Mouse (Mus musculus) E14TG2a.4 (cell line): ENCODE measurements around the gene Rhot1.

Experiments
- CTCF ChIP-seq: conservative IDR thresholded peaks from 2 replicates; pipeline ENCODE4 v1.5.1; 2014; ENCODE audit warnings: low read length
- NANOG ChIP-seq: IDR thresholded peaks from 2 replicates; pipeline ENCODE4 v1.6.1; 2014; ENCODE audit warnings: borderline replicate concordance, low read length, mixed read lengths
- POU5F1 ChIP-seq: IDR thresholded peaks from 2 replicates; pipeline ENCODE4 v1.6.1; 2014; ENCODE audit warnings: low read length, borderline replicate concordance

DNA sequence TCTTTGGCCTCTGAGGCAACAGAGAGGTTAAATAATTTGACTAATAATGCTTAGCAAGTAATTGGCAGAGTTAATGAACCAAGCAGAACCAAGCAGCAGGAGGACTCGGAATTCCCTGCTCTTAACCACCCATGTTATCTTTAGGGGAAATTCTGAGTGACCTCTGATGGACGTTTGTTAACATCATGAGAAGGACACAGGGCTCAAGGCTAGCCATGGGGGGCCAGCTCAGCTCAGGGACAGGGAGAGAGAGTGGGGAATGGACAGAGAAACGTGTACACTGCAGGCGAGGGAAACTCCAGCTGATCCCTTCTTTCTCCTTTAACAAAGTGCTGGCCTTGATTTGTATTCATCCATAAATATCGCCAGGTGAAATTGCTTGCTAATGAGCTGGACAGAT, 3.9 kb upstream of the Rhot1 start:
- TF ChIP-seq CTCF: no peak
- TF ChIP-seq POU5F1: no peak
- TF ChIP-seq NANOG: no peak
